Mouse (Mus musculus) limb, embryonic 10.5 days (tissue): Measurements from ENCODE around the gene Taf1c. TPM values are rescaled to one million over a fixed set of nuclear protein-coding genes. Genes with fewer than 3 reads are reported as not detected.
A peak's percentile ranks its signal among the peaks of the same experiment; 100 is the strongest.

ENCODE experiments used
- DNase-seq: peaks from one replicate; pipeline ENCODE4 v3.0.0-alpha.2; 2017; ENCODE audit warnings: low spot score
- H3K27ac ChIP-seq: fragments of 300-500 bp; sonication (generic); 2 replicates; pipeline ENCODE4 v1.5.1; 2016; ENCODE audit warnings: mild to moderate bottlenecking
- H3K27me3 ChIP-seq: fragments of 300-500 bp; sonication (generic); 2 replicates; pipeline ENCODE4 v1.6.1; 2016; ENCODE audit warnings: low read depth, mild to moderate bottlenecking; ENCODE audit not compliant: poor library complexity, severe bottlenecking
- H3K36me3 ChIP-seq: fragments of 300-500 bp; sonication (generic); 2 replicates; pipeline ENCODE4 v1.6.1; 2016; ENCODE audit warnings: mild to moderate bottlenecking, moderate library complexity
- H3K4me1 ChIP-seq: fragments of 300-500 bp; sonication (generic); 2 replicates; pipeline ENCODE4 v1.6.1; 2016
- H3K4me3 ChIP-seq: fragments of 300-500 bp; sonication (generic); 2 replicates; pipeline ENCODE4 v1.5.1; 2016; ENCODE audit warnings: mild to moderate bottlenecking, moderate library complexity
- H3K9me3 ChIP-seq: fragments of 300-500 bp; sonication (generic); replicated peaks from 2 replicates; pipeline ENCODE4 v1.6.1; 2016; ENCODE audit warnings: mild to moderate bottlenecking
- WGBS: fragments of 180-500 bp; shearing (Covaris S2); methylation state at CpG from one replicate; pipeline ENCODE4 v1.1.7; 2016; 5-methylcytosine and 5-hydroxymethylcytosine counted together
- polyA plus RNA-seq: library from polyadenylated mRNA; unstranded; fragments of >200 nt; fragmentation: Nextera tagmentation; extraction: Ambion mirVana; gene quantifications from 2 replicates; pipeline ENCODE4 v1.2.1, GENCODE M21; 2016

Gene Taf1c
- polyA plus RNA-seq, 1 experiment from 2014 or later: 15.8 TPM

DNA sequence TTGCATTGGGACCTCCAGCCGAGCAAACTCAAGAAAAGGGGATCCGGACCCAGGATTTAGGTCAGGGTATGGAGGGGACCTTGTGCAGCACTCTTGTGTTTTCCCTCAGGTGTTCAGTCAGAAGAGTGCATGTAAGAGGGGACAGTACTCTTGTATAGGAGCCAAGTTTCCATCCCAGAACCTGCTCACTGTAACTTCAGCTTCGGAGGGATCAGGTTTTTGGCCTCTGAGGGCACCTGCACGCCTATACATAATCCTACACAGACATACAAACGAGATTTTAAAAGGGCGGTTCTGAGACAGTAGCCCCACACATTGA lies 45.7 kb downstream of the Taf1c start:
- peak overlapping the region; percentile 97 for H3K27ac ChIP-seq

DNA sequence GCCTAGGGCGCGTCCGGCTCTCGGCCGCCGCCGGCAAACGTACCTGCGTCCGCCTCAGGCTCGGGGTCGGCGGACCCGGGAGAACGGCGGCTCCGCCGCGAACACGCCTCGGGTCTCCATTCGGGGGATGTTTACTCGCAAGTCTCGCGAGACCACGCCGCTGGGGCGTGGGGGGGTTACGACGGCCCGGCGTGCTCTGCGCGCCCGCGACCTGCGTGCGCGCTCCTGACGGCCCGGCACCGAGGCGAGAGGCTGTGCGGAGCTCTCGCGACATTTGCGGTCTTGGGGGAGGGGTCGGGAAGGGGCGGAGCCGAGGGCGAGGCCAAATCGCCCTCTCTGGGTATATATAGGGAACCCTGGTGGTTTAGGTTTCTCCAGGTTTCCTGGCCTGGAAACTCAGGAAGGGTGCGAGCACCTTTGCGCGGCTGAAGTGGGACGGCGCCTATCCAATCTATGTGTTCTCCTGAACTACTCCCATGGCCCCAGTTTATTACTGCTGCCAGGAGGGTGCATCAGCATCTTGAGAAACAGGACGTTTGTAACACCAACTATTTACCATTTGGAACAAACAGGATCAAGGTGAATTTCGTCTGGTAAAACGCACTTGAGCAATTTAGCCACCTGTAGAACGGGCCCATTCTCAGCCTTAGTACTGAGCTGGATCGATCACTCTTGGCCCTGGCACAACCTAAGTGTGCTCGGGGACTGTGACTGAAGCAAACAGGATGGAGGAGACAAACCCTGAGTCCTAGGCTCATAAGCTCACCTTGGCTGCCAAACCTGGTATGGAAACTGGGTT lies 46.2 kb downstream of the Taf1c start, which contains the start of gene Mbtps1:
Mbtps1 (minus strand) TSS at position 133 of the 799 bp plus-strand sequence.
- DNase-seq: peak; percentile 100
- WGBS: 7% methylated on average over 63 of the region's 63 CpGs
- no peaks in the 10 kb centered on the region for H3K9me3 ChIP-seq
- H3K27ac ChIP-seq: peak within 1 kb of the TSS; percentile 97
- peaks cover 34% of the 10 kb centered on the region for H3K36me3 ChIP-seq
- peak within 1 kb of the TSS; percentile 86 for H3K4me3 ChIP-seq
- H3K27me3 ChIP-seq: no peaks in the 10 kb centered on the region
- peaks cover 33% of the 10 kb centered on the region for H3K4me1 ChIP-seq

More for the DNA sequence above, 45.7 kb downstream of the Taf1c start:
- H3K36me3 ChIP-seq: peaks cover 37% of the 10 kb centered on the region
- 92% methylated on average over 6 of the region's 6 CpGs for WGBS
- H3K9me3 ChIP-seq: no peaks in the 10 kb centered on the region
- DNase-seq: no peak
- no peaks in the 10 kb centered on the region for H3K27me3 ChIP-seq
- peak overlapping the region; percentile 86 for H3K4me3 ChIP-seq
- H3K4me1 ChIP-seq: peaks cover 33% of the 10 kb centered on the region

GRCm38 (mm10) chr8:119557821-119558602 lies 47.0 kb downstream of the Taf1c start:
- peak; percentile 35 for DNase-seq

GRCm38 (mm10) chr8:119557132-119557531 lies 47.9 kb downstream of the Taf1c start:
- Histone ChIP-seq H3K4me1 (peaks cover 33% of the 10 kb centered on the region), H3K9me3 (no peaks in the 10 kb centered on the region), H3K36me3 (peaks cover 19% of the 10 kb centered on the region), H3K27ac (no peak overlapping the region), H3K27me3 (no peaks in the 10 kb centered on the region), H3K4me3 (peak overlapping the region; percentile 86)
- no peak for DNase-seq
- 78% methylated on average over 9 of the region's 9 CpGs for WGBS

More at GRCm38 (mm10) chr8:119557821-119558602, 47.0 kb downstream of the Taf1c start:
- Histone ChIP-seq H3K9me3 (no peaks in the 10 kb centered on the region), H3K36me3 (peaks cover 28% of the 10 kb centered on the region), H3K4me1 (peaks cover 33% of the 10 kb centered on the region), H3K27me3 (no peaks in the 10 kb centered on the region), H3K27ac (peak overlapping the region; percentile 97), H3K4me3 (peak overlapping the region; percentile 86)
- WGBS: 2% methylated on average over 55 of the region's 55 CpGs

GRCm38 (mm10) chr8:119555861-119556260 lies 49.2 kb downstream of the Taf1c start:
- Histone ChIP-seq H3K27me3 (no peaks in the 10 kb centered on the region), H3K4me1 (peaks cover 33% of the 10 kb centered on the region), H3K4me3 (no peak overlapping the region), H3K9me3 (no peaks in the 10 kb centered on the region), H3K36me3 (peaks cover 17% of the 10 kb centered on the region), H3K27ac (no peak overlapping the region)
- DNase-seq: no peak
- 93% methylated on average over 6 of the region's 6 CpGs for WGBS

GRCm38 (mm10) chr8:119552967-119553366 lies 52.1 kb downstream of the Taf1c start:
- no peaks in the 10 kb centered on the region for H3K27me3 ChIP-seq
- no peak overlapping the region for H3K27ac ChIP-seq
- H3K4me3 ChIP-seq: no peak overlapping the region
- DNase-seq: no peak
- peaks cover 13% of the 10 kb centered on the region for H3K4me1 ChIP-seq
- WGBS: 87% methylated on average over 2 of the region's 2 CpGs
- H3K36me3 ChIP-seq: peaks cover 26% of the 10 kb centered on the region
- no peaks in the 10 kb centered on the region for H3K9me3 ChIP-seq

GRCm38 (mm10) chr8:119548560-119549113 lies 56.4 kb downstream of the Taf1c start:
- Histone ChIP-seq H3K27me3 (no peaks in the 10 kb centered on the region), H3K27ac (no peak overlapping the region), H3K4me3 (no peak overlapping the region), H3K4me1 (no peaks in the 10 kb centered on the region), H3K36me3 (peaks cover 55% of the 10 kb centered on the region), H3K9me3 (no peaks in the 10 kb centered on the region)
- 86% methylated on average over 7 of the region's 7 CpGs for WGBS
- DNase-seq: no peak

Other genes starting within 250 kb of the Taf1c start
- 6.3 and 6.7 TPM in 2 replicates for gene Mlycd, start 210.3 kb downstream of the Taf1c start, polyA plus RNA-seq
- gene Osgin1, start 171.1 kb downstream of the Taf1c start, polyA plus RNA-seq: 0.26 and 0.34 TPM in 2 replicates
- 4.2 and 5.6 TPM in 2 replicates for gene Necab2, start 158.5 kb downstream of the Taf1c start, polyA plus RNA-seq
- 0.05 and 0.11 TPM in 2 replicates for gene Slc38a8, start 103.5 kb downstream of the Taf1c start, polyA plus RNA-seq
- 120 and 129 TPM in 2 replicates for gene Mbtps1, start 46.5 kb downstream of the Taf1c start, polyA plus RNA-seq
- 28.2 and 33.5 TPM in 2 replicates for gene Hsdl1, start 30.0 kb downstream of the Taf1c start, polyA plus RNA-seq
- gene Dnaaf1, start 30.0 kb downstream of the Taf1c start, polyA plus RNA-seq: 0.06 and 0.14 TPM in 2 replicates
- gene Adad2, start 7.5 kb upstream of the Taf1c start, polyA plus RNA-seq: not detected in 2 replicates
- 0.04 TPM in 1 of 2 replicates, not detected in the other for gene Kcng4, start 30.5 kb upstream of the Taf1c start, polyA plus RNA-seq
- 0.10 TPM in 1 of 2 replicates, not detected in the other for gene Wfdc1, start 61.1 kb upstream of the Taf1c start, polyA plus RNA-seq
- 2.3 and 2.5 TPM in 2 replicates for gene Atp2c2, start 94.8 kb upstream of the Taf1c start, polyA plus RNA-seq
- 13.1 and 14.6 TPM in 2 replicates for gene Tldc1, start 173.2 kb upstream of the Taf1c start, polyA plus RNA-seq
- 53.2 and 94.6 TPM in 2 replicates for gene Cotl1, start 235.3 kb upstream of the Taf1c start, polyA plus RNA-seq